Mouse (Mus musculus) heart, postnatal 14 days (tissue): Measurements from ENCODE around the gene 4833420G17Rik. TPM values are rescaled to one million over a fixed set of nuclear protein-coding genes. Genes with fewer than 3 reads are reported as not detected.
"Not testable (repeated sequence)": the region's sequence is repeated elsewhere in the genome, so short reads cannot be mapped to it uniquely, and the experiment has no call there.

Experiments used
- DNase-seq, 2 experiments: peaks; one replicate each; pipeline ENCODE4 v3.0.0; 2021 to 2022
- intact Hi-C: fragments of 180-260 bp; cut with DNase I; formaldehyde crosslinking; loops from one replicate; pipeline ENCODE4 v1.15.1; 2025
- long read RNA-seq, 2 experiments: library from polyadenylated mRNA; stranded (forward); transcript quantifications; one replicate each; pipeline ENCODE4 v2.0.0; 2021
- total RNA-seq, 2 experiments: library from RNA; stranded (reverse); gene quantifications; 2 replicates each; pipeline ENCODE4 v1.2.3; 2021

4833420G17Rik gene
- 10 to 100 TPM; 12.2 to 12.4 TPM for total RNA-seq
- long read RNA-seq, experiment 1, partial matches to known transcripts = 2 of 13 reads
- long read RNA-seq, experiment 1, other reads (novel, unspliced or antisense) = 6 of 13 reads
- long read RNA-seq, experiment 2, partial matches to known transcripts = 2 of 8 reads
- long read RNA-seq, experiment 2, other reads (novel, unspliced or antisense) = 3 of 8 reads

DNA sequence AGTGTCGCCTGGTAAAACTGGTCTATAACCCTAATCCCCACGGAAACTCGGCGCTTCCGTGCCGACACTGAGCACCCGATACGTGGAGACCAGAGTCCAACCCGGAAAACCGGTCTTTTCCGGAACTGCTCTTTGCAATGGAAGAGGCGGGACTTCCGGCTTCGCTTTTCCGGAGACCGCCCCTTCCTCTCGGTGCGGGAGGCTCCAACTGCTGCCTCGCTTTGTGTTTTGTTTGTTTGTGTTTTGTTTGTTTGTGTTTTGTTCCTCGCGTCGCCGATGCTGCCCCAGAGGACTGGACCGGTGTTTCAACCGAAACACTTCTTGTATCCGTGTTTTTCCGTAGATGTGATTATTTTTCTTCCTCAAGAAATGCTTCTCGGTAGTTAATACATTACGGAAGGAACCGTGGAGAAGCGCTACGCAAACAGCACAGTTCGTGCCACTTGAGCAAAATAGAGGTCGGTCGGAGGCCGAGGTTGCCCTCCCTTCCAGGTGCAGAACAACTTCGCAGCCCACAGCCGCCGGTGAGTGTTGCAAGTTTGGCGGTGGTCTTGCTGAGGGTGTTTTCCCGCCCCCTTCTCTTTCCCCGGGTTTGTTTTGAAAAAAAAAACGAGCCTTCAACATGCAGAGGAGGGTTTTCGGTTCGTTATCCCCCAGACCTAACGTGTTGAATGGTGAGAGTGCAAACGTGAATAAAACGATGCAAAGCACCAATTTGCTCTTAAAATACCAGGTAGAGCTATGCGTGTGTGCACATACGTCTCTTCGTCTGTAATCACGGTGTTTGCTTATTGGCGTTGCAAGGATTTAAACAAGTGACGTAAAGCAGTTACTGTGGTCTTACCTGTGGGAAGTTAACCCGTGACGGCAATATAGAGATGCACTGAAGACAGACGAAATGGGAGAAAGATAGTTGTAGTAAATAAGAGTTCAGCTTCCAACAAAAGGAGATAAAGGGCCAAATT is at the start of gene 4833420G17Rik:
Gene 4833420G17Rik, plus strand, starts transcription at position 173 of the 965 bp plus-strand sequence.
- peak; percentile 87 to 91 for DNase-seq
- intact Hi-C loops = no loop called here

DNA sequence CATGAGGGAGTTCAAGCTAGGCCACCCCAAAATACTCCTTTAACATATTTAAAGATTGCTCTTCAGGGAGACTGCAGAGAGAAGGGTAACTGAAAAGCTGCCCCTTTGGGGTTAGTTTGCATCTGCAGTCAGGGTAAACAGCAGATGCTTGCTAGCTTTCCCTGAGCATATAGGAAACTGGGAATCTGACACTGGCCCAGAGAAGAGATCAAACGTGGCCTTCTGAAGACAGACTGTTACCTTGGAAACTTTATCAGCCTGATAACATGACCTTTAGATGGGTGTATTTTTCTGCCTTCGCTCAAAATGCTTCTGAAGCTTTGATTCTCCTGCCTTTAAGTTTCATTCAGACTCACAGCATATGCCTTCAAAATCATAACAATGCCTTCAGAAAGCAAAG is 49.5 kb upstream of the 4833420G17Rik start:
- intact Hi-C loops = no loop called here
- DNase-seq = no peak

DNA sequence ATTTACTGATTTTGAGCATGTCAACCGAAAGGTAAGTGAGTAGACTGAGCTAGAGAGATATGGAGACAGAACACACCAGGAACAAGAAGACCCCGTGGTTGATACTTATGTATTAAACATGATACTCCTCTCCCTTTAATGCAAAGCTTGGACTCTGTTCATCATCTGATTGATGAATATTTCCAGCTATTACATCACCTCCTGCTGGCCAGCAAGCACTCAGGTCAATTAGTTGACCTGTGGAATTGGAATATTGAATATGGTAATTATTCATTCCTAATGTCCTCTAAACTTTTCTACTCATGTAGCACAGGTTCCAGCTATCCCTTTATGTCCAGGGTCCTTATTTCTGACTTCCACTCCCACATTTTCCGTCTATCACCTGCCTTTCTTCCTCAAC is 44.1 kb upstream of the 4833420G17Rik start:
- no peak for DNase-seq

DNA sequence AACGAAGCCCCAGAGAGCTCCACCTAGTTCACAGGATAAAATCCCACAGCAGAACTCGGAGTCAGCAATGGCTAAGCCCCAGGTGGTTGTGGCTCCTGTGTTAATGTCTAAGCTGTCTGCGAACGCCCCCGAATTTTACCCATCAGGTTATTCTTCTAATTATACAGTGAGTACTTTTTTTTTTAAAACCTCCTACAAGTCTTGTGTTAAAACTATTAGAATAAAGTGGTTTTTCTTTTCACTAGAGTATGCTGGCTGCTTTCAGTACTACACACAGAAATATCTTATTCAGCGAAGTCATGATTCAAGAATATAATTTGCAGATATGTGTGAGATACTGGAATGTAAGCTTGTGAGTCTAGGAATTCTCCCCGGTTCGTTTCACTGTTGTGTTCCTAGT is 32.4 kb upstream of the 4833420G17Rik start:
- intact Hi-C loops = no loop called here
- no peak for DNase-seq

More for the DNA sequence above, 44.1 kb upstream of the 4833420G17Rik start:
- intact Hi-C loops = no loop called here

DNA sequence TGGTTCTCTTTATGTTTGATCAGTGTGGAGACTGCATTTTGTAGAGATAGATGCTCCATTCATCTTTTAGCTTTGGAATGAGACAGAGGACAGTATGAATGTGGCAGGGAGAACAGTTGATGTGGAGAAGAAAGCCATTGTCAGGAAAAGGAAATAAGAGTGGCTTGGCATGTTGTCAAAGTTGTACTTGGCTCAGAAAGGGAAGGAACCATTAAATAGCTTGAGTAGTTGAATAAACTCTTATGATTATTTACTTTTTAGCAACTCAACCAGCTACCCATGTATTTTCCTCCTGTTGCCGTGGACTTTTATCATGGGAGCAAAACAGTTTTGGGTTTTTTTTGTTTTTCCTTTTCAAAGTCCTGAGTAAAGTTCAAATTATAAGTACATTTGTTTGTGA is 30.5 kb upstream of the 4833420G17Rik start:
- DNase-seq = no peak
- intact Hi-C loops = no loop called here

DNA sequence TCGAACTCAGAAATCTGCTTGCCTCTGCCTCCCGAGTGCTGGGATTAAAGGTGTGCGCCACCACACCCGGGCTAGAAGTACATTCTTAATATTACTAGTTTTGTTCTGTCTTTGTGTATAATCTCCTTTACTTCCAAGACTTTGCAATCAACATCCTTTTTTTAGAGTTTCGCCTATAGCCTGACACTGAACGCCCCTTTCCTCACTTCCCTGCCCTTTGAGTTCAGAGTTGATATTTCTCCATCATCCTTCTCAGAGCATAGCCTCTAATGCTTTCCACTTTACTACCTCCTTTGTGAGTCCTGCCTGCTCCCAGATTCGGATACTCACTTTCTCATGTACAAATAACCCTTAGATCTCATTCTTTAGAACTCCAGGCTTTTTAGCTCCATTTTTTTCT is 28.2 kb upstream of the 4833420G17Rik start:
- no peak for DNase-seq
- intact Hi-C loops = no loop called here

DNA sequence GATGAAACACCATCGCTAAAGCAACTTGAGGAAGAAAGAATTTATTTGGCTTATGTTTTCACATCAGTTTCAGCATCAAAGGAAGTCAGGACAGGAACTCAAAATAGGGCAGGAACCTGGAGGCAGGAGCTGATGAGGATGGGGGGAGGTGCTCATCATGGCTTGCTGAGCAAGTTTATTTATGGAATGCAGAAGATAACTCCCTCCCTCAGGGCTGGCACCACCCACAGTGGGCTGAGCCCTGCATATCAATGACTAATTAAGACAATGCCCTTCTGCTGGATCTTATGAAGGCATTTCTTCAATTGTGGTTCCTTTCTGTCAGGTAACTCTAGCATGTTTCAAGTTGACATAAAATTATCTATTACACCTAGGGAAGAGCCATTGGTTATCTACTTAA is 20.3 kb upstream of the 4833420G17Rik start:
- intact Hi-C loops = no loop called here
- no peak for DNase-seq

DNA sequence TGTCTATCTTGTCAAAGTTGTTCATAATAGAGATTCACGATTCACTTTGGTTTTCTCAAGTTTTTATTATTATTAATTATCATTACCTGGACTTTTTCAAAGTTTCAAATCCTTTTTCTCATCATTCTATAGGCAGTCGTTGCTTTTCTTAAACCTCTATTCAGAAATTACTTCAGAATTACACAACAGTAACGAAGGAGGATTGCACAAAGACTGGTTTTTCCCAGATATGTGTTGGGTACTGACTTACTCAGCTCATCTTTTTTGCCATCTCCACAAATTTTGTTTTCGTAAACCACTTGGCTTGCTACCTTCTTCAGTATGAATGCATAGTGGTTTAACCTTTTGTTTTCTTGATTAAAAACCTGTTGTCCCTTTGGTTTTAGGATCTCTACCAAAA is 9.0 kb upstream of the 4833420G17Rik start:
- intact Hi-C loops = no loop called here
- DNase-seq = no peak

DNA sequence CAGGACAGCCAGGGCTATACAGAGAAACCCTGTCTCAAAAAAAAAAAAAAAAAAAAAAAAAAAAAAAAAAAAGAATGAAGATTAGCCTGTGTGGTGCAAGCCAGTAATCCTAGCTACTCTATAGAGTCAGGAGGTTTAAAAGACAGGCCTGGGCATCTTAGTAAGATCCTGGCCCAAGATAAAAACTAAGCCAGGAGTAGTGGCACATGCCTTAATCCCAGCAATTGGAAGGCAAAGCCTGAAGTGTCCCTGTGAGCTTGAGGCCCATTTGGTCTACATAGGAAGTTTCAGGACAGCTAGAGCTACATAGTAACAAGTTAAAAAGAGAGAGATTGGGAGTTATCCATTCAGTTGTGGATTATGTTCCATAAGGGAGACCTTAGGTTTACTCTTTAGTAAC is 7.5 kb upstream of the 4833420G17Rik start:
- intact Hi-C loops = no loop called here
- no peak for DNase-seq

DNA sequence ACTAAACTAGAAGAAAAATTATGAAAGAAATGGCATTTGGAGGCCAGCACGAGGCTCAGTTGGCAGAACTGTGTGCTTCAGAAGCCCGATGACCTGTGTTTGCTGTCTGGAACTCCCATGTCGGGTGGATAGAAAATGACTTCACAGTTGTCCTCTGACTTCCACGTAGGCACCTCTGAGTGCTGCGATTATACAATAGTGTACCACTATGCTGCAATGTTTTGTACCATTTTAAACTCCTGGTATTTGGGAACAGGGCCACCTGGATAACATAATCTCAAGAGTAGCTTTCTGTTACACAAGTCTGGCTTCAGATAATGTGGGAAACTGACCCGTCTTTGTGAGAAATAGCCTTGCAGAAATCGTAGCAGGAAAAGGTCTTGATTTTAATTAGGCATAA is 6.2 kb upstream of the 4833420G17Rik start:
- intact Hi-C loops = no loop called here
- no peak for DNase-seq

DNA sequence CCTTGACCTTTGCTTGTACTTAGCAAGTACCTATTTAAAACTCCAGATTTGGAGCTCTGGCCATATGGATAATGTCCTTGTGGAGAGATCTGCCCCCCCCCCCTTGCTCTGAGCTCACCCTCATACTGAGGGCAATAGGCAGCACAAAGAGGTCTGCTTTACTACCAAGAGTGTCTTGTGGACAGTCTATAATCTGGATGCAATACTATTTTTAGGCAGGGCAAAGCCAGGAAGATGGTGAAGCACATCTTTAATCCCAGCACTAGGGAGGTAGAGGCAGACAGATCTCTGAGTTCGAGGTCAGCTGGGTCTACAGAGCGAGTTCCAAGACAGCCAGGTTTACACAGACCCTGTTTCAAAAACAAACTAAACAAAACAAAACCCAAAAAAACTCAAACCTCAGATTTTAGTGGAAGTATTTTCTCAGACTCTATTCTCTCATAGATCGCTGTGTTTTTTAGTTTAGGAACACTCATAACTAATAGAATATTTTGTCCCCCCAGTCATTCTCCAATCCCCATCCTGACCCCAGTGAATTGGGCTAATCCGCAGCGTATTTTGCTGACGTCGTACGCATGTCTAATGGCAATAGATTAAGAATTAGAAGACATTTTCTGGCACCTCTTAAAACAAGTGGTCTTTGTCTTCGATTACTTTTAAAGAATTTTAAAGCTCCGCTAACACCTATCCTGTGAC is 520 bp upstream of the 4833420G17Rik start:
- intact Hi-C loops = loop anchor here (2.0 kb wide), 1 partner anchor 25 kb away; no protein-coding TSS in a partner anchor

DNA sequence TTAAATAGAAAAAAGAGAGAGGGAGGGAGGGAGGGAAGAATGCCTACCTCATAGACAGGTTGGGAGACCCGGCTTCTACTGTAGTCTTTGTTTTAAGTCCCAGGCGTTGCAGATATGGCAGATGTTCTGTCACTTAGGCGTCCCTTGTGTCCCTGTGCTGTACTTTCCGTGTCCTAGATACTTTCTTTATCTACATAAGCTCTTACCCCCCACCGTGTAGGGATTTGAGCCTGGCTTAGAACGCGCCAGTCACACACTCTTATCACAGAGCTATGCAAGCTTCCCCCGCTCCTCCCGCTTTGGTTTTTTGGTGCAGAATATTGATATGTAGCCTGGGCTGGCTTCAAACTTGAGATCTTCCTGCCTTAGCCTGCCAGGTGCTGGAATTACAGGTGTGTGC is 14.1 kb downstream of the 4833420G17Rik start:
- intact Hi-C loops = no loop called here
- DNase-seq = no peak

More for the DNA sequence above, 520 bp upstream of the 4833420G17Rik start:
- no peak for DNase-seq

DNA sequence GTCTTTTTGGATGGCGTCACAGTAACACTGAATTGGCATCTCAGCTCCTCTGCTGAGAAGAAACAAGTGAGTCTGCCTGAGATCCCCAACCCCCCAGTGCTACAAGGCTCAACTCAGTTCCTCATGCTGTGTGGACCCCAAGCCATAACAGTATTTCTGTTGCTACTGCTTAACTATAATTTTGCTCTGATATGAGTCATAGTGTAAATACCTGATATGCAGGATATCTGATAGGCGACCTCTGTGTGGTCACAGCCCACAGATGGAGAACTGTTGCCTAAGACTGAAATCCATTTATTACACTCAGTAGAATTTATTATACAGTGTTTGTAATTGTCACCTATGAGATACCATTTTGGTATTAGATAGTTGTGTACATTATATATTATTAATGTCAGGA is 15.2 kb downstream of the 4833420G17Rik start:
- intact Hi-C loops = no loop called here

DNA sequence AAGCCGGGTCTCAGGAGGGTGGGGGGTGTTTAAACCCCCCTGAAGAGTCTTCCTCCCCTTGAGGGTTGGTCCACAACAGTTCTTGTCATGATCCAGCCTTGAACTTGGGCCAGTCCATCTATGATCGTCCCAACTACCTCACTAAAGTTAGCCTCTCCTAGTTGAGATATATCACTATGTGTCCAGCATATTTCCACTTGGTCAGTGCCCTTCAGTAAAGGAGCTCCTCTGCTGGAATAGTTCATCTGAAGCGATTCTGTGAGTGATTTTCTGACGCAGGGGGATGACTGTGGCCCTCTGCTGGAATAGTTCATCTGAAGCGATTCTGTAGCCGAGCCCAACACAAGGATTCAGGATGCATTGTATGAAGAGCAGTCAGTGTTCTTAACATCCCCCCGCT is 24.8 kb downstream of the 4833420G17Rik start:
- intact Hi-C loops = no loop called here
- DNase-seq = no peak

More for the DNA sequence above, 15.2 kb downstream of the 4833420G17Rik start:
- DNase-seq = no peak

DNA sequence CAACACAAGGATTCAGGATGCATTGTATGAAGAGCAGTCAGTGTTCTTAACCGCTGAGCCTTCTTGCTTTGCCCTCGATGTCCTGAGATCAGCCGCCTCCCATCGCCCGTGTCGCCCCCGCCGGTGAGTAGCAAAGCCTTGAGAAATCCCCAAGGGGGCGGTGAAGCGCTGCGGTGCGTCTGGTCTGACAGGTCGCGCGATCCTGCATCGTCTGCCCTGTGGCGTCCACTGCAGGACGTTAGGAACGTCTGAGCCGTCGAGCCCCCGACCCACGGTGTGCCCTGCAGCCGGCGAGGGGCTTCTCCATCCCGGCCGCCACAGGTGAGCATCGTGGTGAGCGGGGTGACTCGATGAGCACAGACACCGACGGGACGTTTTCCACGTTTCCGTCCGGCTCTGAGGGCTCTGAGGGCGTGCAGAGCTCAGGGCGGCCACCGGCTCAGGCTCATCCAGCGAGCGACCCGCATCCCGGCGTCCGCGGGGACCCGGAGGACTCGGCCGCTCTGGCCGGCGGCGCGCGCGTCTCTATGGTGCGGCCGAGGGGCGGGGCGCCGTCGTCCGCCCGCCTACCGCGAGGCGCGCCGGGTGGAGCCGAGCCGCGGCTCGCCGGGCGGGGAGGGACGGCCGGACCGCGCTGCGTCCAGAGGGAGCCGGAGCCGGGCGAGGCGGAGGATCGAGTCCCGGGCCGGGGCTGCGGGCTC is 25.5 kb downstream of the 4833420G17Rik start, which contains the start of the genes Tmem267 and 3110070M22Rik:
Gene Tmem267, plus strand, starts transcription at position 160 of the 701 bp plus-strand sequence.
Gene 3110070M22Rik, minus strand, starts transcription at position 504 of the 701 bp plus-strand sequence.
- intact Hi-C loops = no loop called here
- DNase-seq = peak; percentile 92 to 93

DNA sequence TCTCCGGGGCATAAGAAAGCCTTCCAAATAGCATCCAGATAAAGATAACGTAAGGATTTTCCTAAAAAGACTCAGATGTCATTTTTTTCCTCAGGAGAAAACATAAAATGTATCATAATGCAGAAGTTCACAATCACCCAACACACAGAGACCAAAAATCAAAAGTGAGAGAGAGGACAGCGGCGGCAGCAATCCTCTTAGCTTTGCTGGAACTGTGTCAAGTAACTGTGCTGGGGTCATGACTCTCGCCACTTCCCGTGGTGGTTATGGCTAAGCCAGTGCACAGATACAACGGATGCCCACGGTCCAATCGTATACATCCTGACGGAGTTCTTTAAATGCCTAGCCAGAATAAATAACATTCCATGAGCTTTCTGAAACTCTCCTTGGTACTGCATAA is 29.5 kb downstream of the 4833420G17Rik start:
- intact Hi-C loops = not testable (repeated sequence)

DNA sequence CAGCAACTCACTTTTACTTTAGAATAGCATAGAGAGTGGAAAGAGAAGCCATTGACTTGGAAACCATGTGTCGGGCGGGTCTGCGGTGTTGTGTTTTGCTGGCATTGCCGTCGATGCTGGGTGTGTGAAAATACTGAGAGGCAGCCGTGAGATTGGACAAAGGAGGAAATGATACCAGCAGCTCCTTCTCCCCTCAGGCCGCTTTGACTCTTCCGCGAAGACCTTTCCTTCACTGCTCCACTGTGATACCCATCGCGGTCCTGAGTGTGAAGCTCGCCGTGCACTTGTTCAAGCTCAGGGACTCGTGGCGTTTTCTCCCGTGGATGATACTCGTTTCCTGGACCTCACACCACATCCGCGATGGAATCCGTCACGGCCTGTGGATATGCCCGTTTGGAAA is 32.4 kb downstream of the 4833420G17Rik start:
- DNase-seq, intact Hi-C loops: not testable (repeated sequence)

More for the DNA sequence above, 29.5 kb downstream of the 4833420G17Rik start:
- not testable (repeated sequence) for DNase-seq
